Mouse (Mus musculus) T-cell, adult 2 months (primary cell): ENCODE results near the gene Pcbd2.

Experiments
- DNase-seq: peaks from one replicate; pipeline ENCODE4 v3.0.0; 2022; ENCODE audit warnings: low spot score

The Pcbd2 gene

DNA sequence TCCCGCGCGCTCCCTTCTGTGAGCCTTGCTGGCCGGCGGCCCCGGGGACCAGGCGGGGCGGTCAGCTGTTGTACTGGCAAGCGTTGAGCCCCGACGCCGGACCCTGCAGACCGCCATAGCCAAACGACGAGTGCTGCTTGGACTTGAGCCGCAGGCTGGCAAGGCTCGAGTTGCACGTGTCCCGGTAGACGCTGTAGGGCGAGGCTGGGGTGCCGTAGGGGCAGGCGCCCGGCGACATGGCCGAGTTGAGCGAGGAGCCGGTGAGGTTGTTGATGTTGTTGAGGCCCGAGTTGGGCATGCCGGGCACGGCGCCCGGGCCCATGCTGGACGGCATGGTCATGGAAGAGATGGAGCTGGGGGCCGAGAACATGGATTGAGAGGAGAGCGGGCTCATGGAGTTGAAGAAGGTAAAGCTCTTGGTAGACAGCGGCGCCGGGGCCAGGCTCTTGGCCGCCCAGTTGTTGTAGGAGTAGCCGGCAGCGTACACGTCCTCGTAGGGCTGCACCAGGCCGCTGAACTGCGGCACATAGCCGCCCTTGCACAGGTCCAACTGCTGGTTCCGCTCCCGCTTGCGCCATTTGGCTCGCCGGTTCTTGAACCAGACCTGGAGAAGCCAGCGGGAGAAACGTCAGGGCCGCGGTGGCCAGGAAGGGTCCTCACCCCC, 99.0 kb downstream of the Pcbd2 start:
- no peak for DNase-seq
